Comparison of ENCODE assay signal across 16 mouse cellular contexts in genomic region chr2:104379304-104379703, GRCm38 (mm10). TPM values are rescaled to one million over a fixed set of nuclear protein-coding genes. Genes with fewer than 3 reads are reported as not detected.
DNase-seq lines count a peak whose midpoint lies in the region; ATAC-seq lines count a peak whose summit lies in the region.
"Had no signal": no experiment of that assay in that cellular context is flagged by ENCODE, and none has a peak within 500 bp of the region (broad histone marks: within the 10 kb centered on the region; RNA-seq: fewer than 3 reads in every experiment).

No protein-coding gene starts in this region.

- 29% methylated on average over 7 of the region's 7 CpGs for WGBS in neural tube, embryonic 12.5 days
- WGBS in forebrain, embryonic 16.5 days = 13% methylated on average over 7 of the region's 7 CpGs

- no peak overlapping the region for H3K9ac ChIP-seq in neural tube, embryonic 12.5 days
- H3K9ac ChIP-seq in forebrain, embryonic 16.5 days (replicated peaks; ENCODE audit: low read depth, low read length) = no peak overlapping the region
- H3K9ac ChIP-seq: embryonic facial prominence, embryonic 13.5 days; liver, embryonic 12.5 days had no signal

- no peak overlapping the region for H3K4me3 ChIP-seq in neural tube, embryonic 12.5 days
- no peak overlapping the region for H3K4me3 ChIP-seq in forebrain, embryonic 16.5 days (replicated peaks; ENCODE audit: low read length)
- H3K4me3 ChIP-seq: embryonic facial prominence, embryonic 13.5 days; liver, embryonic 12.5 days had no signal

- H3K27ac ChIP-seq in neural tube, embryonic 12.5 days = no peak overlapping the region
- no peak overlapping the region for H3K27ac ChIP-seq in forebrain, embryonic 16.5 days (ENCODE audit: low read length)
- H3K27ac ChIP-seq: embryonic facial prominence, embryonic 13.5 days; liver, embryonic 12.5 days had no signal

- peak; percentile 29; the same call in 1 of the 2 replicates for ATAC-seq in neural tube, embryonic 12.5 days (ENCODE audit: low FRiP score, low read depth)
- peak; percentile 52; the same call in 1 of the 2 replicates for ATAC-seq in forebrain, embryonic 16.5 days
- ATAC-seq in erythroblast, adult 5-6 weeks (replicated peaks; ENCODE audit: low FRiP score, poor library complexity, severe bottlenecking) = no peak
- ATAC-seq: liver, embryonic 12.5 days had no signal

- H3K4me2 ChIP-seq in neural tube, embryonic 12.5 days (replicated peaks) = no peak overlapping the region
- no peak overlapping the region for H3K4me2 ChIP-seq in forebrain, embryonic 16.5 days (ENCODE audit: low read length)
- H3K4me2 ChIP-seq: embryonic facial prominence, embryonic 13.5 days; liver, embryonic 12.5 days had no signal

- DNase-seq in neural tube, embryonic 10.5 days (ENCODE audit: extremely low spot score, low spot score) = no peak
- DNase-seq in cerebellum, adult 9-10 months = peak; percentile 58
- no peak for DNase-seq in right cerebral cortex, postnatal 36 days (ENCODE audit: low spot score in 2 of 2)
- no peak for DNase-seq in urinary bladder, adult 18-20 months (ENCODE audit: low spot score in 2 of 2)
- DNase-seq: adrenal gland, postnatal 36 days; kidney, postnatal 10 days; layer of hippocampus, adult 9-11 months; right cerebral cortex, postnatal 14 days; thymus, adult 18-20 months had no signal

- H3K4me1 ChIP-seq in neural tube, embryonic 12.5 days = 0 out of 2 replicates have a peak, but pooled peaks cover 7% of the 10 kb centered on the region
- H3K4me1 ChIP-seq in forebrain, embryonic 16.5 days (replicated peaks; ENCODE audit: control insufficient read depth, insufficient read depth, low read length) = peaks cover 8% of the 10 kb centered on the region; the same call in 1 of the 2 replicates
- H3K4me1 ChIP-seq: embryonic facial prominence, embryonic 13.5 days; liver, embryonic 12.5 days had no signal

- no peaks in the 10 kb centered on the region for H3K27me3 ChIP-seq in neural tube, embryonic 12.5 days (replicated peaks)
- H3K27me3 ChIP-seq in forebrain, embryonic 16.5 days (replicated peaks; ENCODE audit: control insufficient read depth, insufficient read depth, low read length) = no peaks in the 10 kb centered on the region

- no peaks in the 10 kb centered on the region for H3K36me3 ChIP-seq in neural tube, embryonic 12.5 days
- no peaks in the 10 kb centered on the region for H3K36me3 ChIP-seq in forebrain, embryonic 16.5 days (ENCODE audit: control insufficient read depth, insufficient read depth)
- H3K36me3 ChIP-seq: embryonic facial prominence, embryonic 13.5 days; liver, embryonic 12.5 days had no signal

- H3K9me3 ChIP-seq in neural tube, embryonic 12.5 days = no peaks in the 10 kb centered on the region
- no peaks in the 10 kb centered on the region for H3K9me3 ChIP-seq in forebrain, embryonic 16.5 days (ENCODE audit: control insufficient read depth, low read length)
- H3K9me3 ChIP-seq: embryonic facial prominence, embryonic 13.5 days; liver, embryonic 12.5 days had no signal

RNA-seq across cellular contexts. Expression of gene D430041D05Rik, which starts 31.5 kb away (rescaled TPM):
- 4.7 and 4.9 TPM in 2 replicates for polyA plus RNA-seq in neural tube, embryonic 12.5 days (2016; fragmentation: Nextera tagmentation; extraction: Ambion mirVana)
- 13.7 and 14.9 TPM in 2 replicates for polyA plus RNA-seq in forebrain, embryonic 16.5 days (2015; fragmentation: Nextera tagmentation; extraction: Ambion mirVana)
- not detected in 2 replicates for total RNA-seq in erythroblast, adult 5-6 weeks (2015; ENCODE audit: low replicate concordance)
- 0.26 TPM in 1 of 2 replicates, not detected in the other for total RNA-seq in erythroblast, adult 5-6 weeks (2017; ENCODE audit: low replicate concordance)
- total RNA-seq: common myeloid progenitor, adult 5-6 weeks; megakaryocyte-erythroid progenitor cell, adult 5-6 weeks had no signal
